Mouse (Mus musculus) lung, postnatal 14 days (tissue): ENCODE results near the gene Bik.

Experiments
- DNase-seq: peaks from one replicate; pipeline ENCODE4 v3.0.0; 2021

Bik gene

GRCm38 (mm10) chr15:83591758-83592157 lies 65.1 kb downstream of the Bik start:
- no peak for DNase-seq

DNA sequence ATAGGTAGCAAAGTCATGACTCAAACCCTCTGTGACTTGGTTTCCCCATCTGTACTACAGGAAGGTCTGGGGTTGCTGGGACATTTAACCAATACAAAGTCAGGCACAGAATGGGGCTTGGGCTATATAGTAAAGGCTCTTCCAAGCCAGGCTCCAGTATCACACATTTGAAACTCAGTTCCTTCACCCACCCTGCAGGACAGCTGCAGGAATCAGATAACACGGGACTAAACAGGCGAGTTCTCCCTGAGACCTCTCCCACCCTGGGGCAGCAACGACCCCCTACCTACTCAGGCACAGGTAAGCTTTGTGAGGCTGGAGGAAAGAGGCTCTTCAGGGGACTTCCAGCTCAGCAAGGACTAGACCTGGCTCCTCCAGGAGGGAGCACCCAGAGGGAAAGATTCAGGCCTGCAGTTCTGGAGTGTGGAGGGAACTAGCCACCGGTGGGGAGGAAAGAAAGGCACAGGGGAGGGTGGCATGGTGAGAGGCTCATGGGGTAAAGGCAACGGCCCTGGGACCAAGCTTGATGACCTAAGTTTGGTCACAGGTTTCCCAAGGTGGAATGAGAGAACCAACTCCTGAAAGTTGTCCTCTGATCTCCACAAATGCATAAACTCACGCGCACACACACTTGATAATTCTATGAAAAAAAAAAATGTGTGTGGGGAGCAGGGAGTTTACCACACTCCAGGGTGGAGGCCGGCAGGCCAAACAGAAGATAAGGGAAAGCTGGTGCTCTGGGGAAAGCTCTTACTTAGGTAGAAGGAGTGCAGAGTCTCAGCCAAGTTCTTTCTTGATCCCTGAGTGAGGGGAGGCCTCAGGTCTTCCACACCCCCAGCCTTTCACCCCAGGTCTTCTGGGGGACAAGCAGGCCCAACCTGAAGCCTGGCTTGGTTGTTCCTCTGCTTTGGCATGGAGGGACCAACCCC lies 65.9 kb downstream of the Bik start:
- no peak for DNase-seq

GRCm38 (mm10) chr15:83593189-83593585 lies 66.5 kb downstream of the Bik start:
- DNase-seq, result no peak

GRCm38 (mm10) chr15:83593702-83594512 lies 67.2 kb downstream of the Bik start:
- DNase-seq, result no peak
